Mouse (Mus musculus) layer of hippocampus, adult 2 months (tissue): Measurements from ENCODE around the gene Pa2g4. TPM values are rescaled to one million over a fixed set of nuclear protein-coding genes. Genes with fewer than 3 reads are reported as not detected.
A peak's percentile ranks its signal among the peaks of the same experiment; 100 is the strongest.

Experiments
- DNase-seq, 2 experiments: peaks; one replicate each; pipeline ENCODE4 v3.0.0; 2022; ENCODE audit warnings: low spot score in 2 of 2
- H3K27ac ChIP-seq: fragments of 200-600 bp; 2 replicates; pipeline ENCODE4 v1.8.1; 2022
- H3K4me3 ChIP-seq: fragments of 200-600 bp; 2 replicates; pipeline ENCODE4 v1.8.1; 2022; ENCODE audit warnings: mild to moderate bottlenecking
- CTCF ChIP-seq: fragments of 200-600 bp; conservative IDR thresholded peaks from 2 replicates; pipeline ENCODE4 v1.8.1; 2022; ENCODE audit warnings: antibody characterized with exemption, mild to moderate bottlenecking, moderate library complexity
- total RNA-seq, 2 experiments: library from RNA; stranded (reverse); gene quantifications; 2 replicates each; pipeline ENCODE4 v1.2.3; 2021

The Pa2g4 gene
- total RNA-seq, 2 experiments from 2014 or later: 61.4 to 64.4 TPM

GRCm38 (mm10) chr10:128544674-128545569 lies 20.9 kb downstream of the Pa2g4 start:
- Histone ChIP-seq H3K4me3 (no peak overlapping the region), H3K27ac (no peak overlapping the region)
- TF ChIP-seq CTCF: no peak
- no peak for DNase-seq

- no peak for TF ChIP-seq CTCF
- no peak for DNase-seq
- Histone ChIP-seq H3K27ac (no peak overlapping the region), H3K4me3 (no peak overlapping the region)
These were observed 21.6 kb downstream of the Pa2g4 start for GRCm38 (mm10) chr10:128544151-128544657.

- Histone ChIP-seq H3K27ac (no peak overlapping the region), H3K4me3 (no peak overlapping the region)
- DNase-seq: no peak
- TF ChIP-seq CTCF: no peak
These were observed 22.7 kb downstream of the Pa2g4 start for GRCm38 (mm10) chr10:128543100-128543499.

GRCm38 (mm10) chr10:128538340-128538870 lies 27.4 kb downstream of the Pa2g4 start:
- no peak for DNase-seq
- Histone ChIP-seq H3K27ac (no peak overlapping the region), H3K4me3 (no peak overlapping the region)
- TF ChIP-seq CTCF: no peak

GRCm38 (mm10) chr10:128536266-128536940 lies 29.4 kb downstream of the Pa2g4 start:
- peak; percentile 85 to 88 for DNase-seq
- Histone ChIP-seq H3K4me3 (peak overlapping the region; percentile 9; the same call in 1 of the 2 replicates), H3K27ac (peak overlapping the region; percentile 54; the same call in 1 of the 2 replicates)
- peak; percentile 97 for TF ChIP-seq CTCF

- Histone ChIP-seq H3K27ac (peak overlapping the region; percentile 54; the same call in 1 of the 2 replicates), H3K4me3 (peak overlapping the region; percentile 9; the same call in 1 of the 2 replicates)
- no peak for DNase-seq
- no peak for TF ChIP-seq CTCF
These were observed 30.0 kb downstream of the Pa2g4 start for GRCm38 (mm10) chr10:128535624-128536265.

GRCm38 (mm10) chr10:128535206-128535605 lies 30.6 kb downstream of the Pa2g4 start:
- Histone ChIP-seq H3K27ac (no peak overlapping the region), H3K4me3 (no peak overlapping the region)
- no peak for TF ChIP-seq CTCF
- DNase-seq: no peak

GRCm38 (mm10) chr10:128526366-128527356 lies 39.1 kb downstream of the Pa2g4 start:
- no peak for TF ChIP-seq CTCF
- Histone ChIP-seq H3K27ac (peak overlapping the region; percentile 12; the same call in 1 of the 2 replicates), H3K4me3 (peak overlapping the region; percentile 92)
- DNase-seq: no peak

GRCm38 (mm10) chr10:128525671-128526308 lies 40.0 kb downstream of the Pa2g4 start, which contains the start of gene Esyt1:
Gene Esyt1, minus strand, starts transcription at chr10:128525871.
- peak within 1 kb of the TSS; percentile 65 for H3K27ac ChIP-seq
- peak; percentile 68 for TF ChIP-seq CTCF
- DNase-seq: peak; percentile 83 to 93
- peak within 1 kb of the TSS; percentile 92 for H3K4me3 ChIP-seq

- Histone ChIP-seq H3K4me3 (peak overlapping the region; percentile 92), H3K27ac (peak overlapping the region; percentile 65)
- TF ChIP-seq CTCF: no peak
- DNase-seq: no peak
These were observed 40.8 kb downstream of the Pa2g4 start for GRCm38 (mm10) chr10:128524732-128525662.
